Mouse (Mus musculus): Measurements from ENCODE around the gene Gga3.

Gene Gga3

GRCm38 (mm10) chr11:115626824-115627616, 23.2 kb upstream of the Gga3 start:
- ChIA-PET POLR2A (interaction anchor here in 3 of 4 experiments (0.6 to 14.9 kb wide), 27 partner anchors 8 to 398 kb away, joined by 3 to 307 read pairs (median 5); partner anchors contain the start of genes Jpt1 (in 2 of the 3), Mif4gd (in 2 of the 3), Sumo2 (in 2 of the 3) and Caskin2 (in 1 of the 3)), CTCF (interaction anchor here in 3 of 4 experiments (0.6 to 8.7 kb wide), 7 partner anchors 13 to 363 kb away, joined by 4 to 93 read pairs (median 5); partner anchors contain the start of gene Mif4gd (in 3 of the 3))

- ChIA-PET CTCF (interaction anchor here in 1 of 4 experiments (0.8 kb wide), 1 partner anchor 13 kb away, joined by 4 read pairs; the partner anchor contains the start of gene Mif4gd), POLR2A (interaction anchor here in 3 of 4 experiments (0.6 to 14.9 kb wide), 3 partner anchors 12 to 18 kb away, joined by 3 to 307 read pairs (median 108); partner anchors contain the start of gene Mif4gd (in 2 of the 3))
Observed at GRCm38 (mm10) chr11:115625877-115626276, 22.0 kb upstream of the Gga3 start.

- CTCF ChIA-PET: interaction anchor here (0.5 to 2.5 kb wide), 18 partner anchors 8 to 270 kb away, joined by 3 to 16 read pairs (median 3); partner anchors contain the start of genes Mif4gd (in 3 of the 4) and Grb2 (in 1 of the 4)
- POLR2A ChIA-PET: interaction anchor here in 2 of 4 experiments (1.0 to 14.9 kb wide), 7 partner anchors 10 to 87 kb away, joined by 3 to 307 read pairs (median 3); partner anchors contain the start of genes Mif4gd (in 2 of the 2), Nup85 (in 1 of the 2) and Sumo2 (in 1 of the 2)
Observed at GRCm38 (mm10) chr11:115623487-115624070, 19.7 kb upstream of the Gga3 start.

GRCm38 (mm10) chr11:115619949-115620348, 16.1 kb upstream of the Gga3 start:
- ChIA-PET POLR2A (interaction anchor here in 3 of 4 experiments (0.5 to 17.9 kb wide), 12 partner anchors 8 to 224 kb away, joined by 3 to 335 read pairs (median 5); partner anchors contain the start of genes Grb2 (in 1 of the 3), Mif4gd (in 1 of the 3) and Slc25a19 (in 1 of the 3)), CTCF (interaction anchor here in 3 of 4 experiments (0.5 to 1.9 kb wide), 4 partner anchors 7 to 16 kb away, joined by 5 to 9 read pairs (median 6); partner anchors contain the start of gene Mif4gd (in 1 of the 3))

- ChIA-PET POLR2A (interaction anchor here in 2 of 4 experiments (1.2 to 17.9 kb wide), 12 partner anchors 8 to 105 kb away, joined by 3 to 335 read pairs (median 4); partner anchors contain the start of genes Slc25a19 (in 2 of the 2) and Jpt1 (in 1 of the 2)), CTCF (interaction anchor here in 2 of 4 experiments (1.1 to 2.0 kb wide), 3 partner anchors 13 to 20 kb away, joined by 3 to 8 read pairs (median 5); no protein-coding TSS in a partner anchor)
Observed at GRCm38 (mm10) chr11:115618732-115619516, 15.1 kb upstream of the Gga3 start.

GRCm38 (mm10) chr11:115618001-115618400, 14.2 kb upstream of the Gga3 start:
- POLR2A ChIA-PET: interaction anchor here in 3 of 4 experiments (0.5 to 17.9 kb wide), 16 partner anchors 9 to 215 kb away, joined by 3 to 335 read pairs (median 4); partner anchors contain the start of genes Slc25a19 (in 2 of the 3) and Jpt1 (in 1 of the 3)
- CTCF ChIA-PET: interaction anchor here in 3 of 4 experiments (0.5 to 2.0 kb wide), 8 partner anchors 10 to 402 kb away, joined by 3 to 8 read pairs (median 3); partner anchors contain the start of gene Slc25a19 (in 1 of the 3)

GRCm38 (mm10) chr11:115616893-115617292, 13.0 kb upstream of the Gga3 start:
- CTCF ChIA-PET: interaction anchor here in 2 of 4 experiments (0.6 to 2.0 kb wide), 8 partner anchors 15 to 464 kb away, joined by 3 to 12 read pairs (median 4); partner anchors contain the start of genes Grb2 (in 1 of the 2) and Sumo2 (in 1 of the 2)
- POLR2A ChIA-PET: interaction anchor here in 2 of 4 experiments (0.6 to 17.9 kb wide), 21 partner anchors 8 to 408 kb away, joined by 3 to 335 read pairs (median 5); partner anchors contain the start of genes Jpt1 (in 2 of the 2), Slc25a19 (in 2 of the 2) and Grb2 (in 1 of the 2)

- ChIA-PET POLR2A (interaction anchor here in 2 of 4 experiments (0.6 to 17.9 kb wide), 17 partner anchors 11 to 408 kb away, joined by 3 to 335 read pairs (median 23); partner anchors contain the start of genes Jpt1 (in 2 of the 2), Slc25a19 (in 2 of the 2), Gga3 (in 1 of the 2) and Grb2 (in 1 of the 2)), CTCF (interaction anchor here in 2 of 4 experiments (0.6 to 1.7 kb wide), 7 partner anchors 15 to 463 kb away, joined by 3 to 12 read pairs (median 5); partner anchors contain the start of gene Sumo2 (in 1 of the 2))
Observed at GRCm38 (mm10) chr11:115616371-115616770, 12.5 kb upstream of the Gga3 start.

GRCm38 (mm10) chr11:115615875-115616274, 12.0 kb upstream of the Gga3 start:
- ChIA-PET CTCF (interaction anchor here in 2 of 4 experiments (0.7 to 3.5 kb wide), 8 partner anchors 8 to 226 kb away, joined by 3 to 21 read pairs (median 4); partner anchors contain the start of genes Slc25a19 (in 1 of the 2) and Sumo2 (in 1 of the 2)), POLR2A (interaction anchor here in 3 of 4 experiments (0.6 to 17.9 kb wide), 47 partner anchors 10 to 1084 kb away, joined by 3 to 335 read pairs (median 6); partner anchors contain the start of genes Nup85 (in 3 of the 3), Slc25a19 (in 3 of the 3), Gga3 (in 2 of the 3) and Grb2 (in 2 of the 3))

GRCm38 (mm10) chr11:115615108-115615825, 11.4 kb upstream of the Gga3 start:
- CTCF ChIA-PET: interaction anchor here in 3 of 4 experiments (0.5 to 3.5 kb wide), 13 partner anchors 8 to 705 kb away, joined by 3 to 21 read pairs (median 3); partner anchors contain the start of genes Armc7 (in 1 of the 3), Caskin2 (in 1 of the 3), Slc25a19 (in 1 of the 3) and Sumo2 (in 1 of the 3)
- POLR2A ChIA-PET: interaction anchor here (0.5 to 17.9 kb wide), 69 partner anchors 10 to 1084 kb away, joined by 3 to 335 read pairs (median 4); partner anchors contain the start of genes Nup85 (in 3 of the 4), Slc25a19 (in 3 of the 4), Caskin2 (in 2 of the 4) and Gga3 (in 2 of the 4)

GRCm38 (mm10) chr11:115614346-115615107, 10.7 kb upstream of the Gga3 start:
- ChIA-PET POLR2A (interaction anchor here (0.5 to 17.9 kb wide), 75 partner anchors 9 to 416 kb away, joined by 3 to 335 read pairs (median 4); partner anchors contain the start of genes Grb2 (in 3 of the 4), Nup85 (in 3 of the 4), Slc25a19 (in 3 of the 4) and Gga3 (in 2 of the 4)), CTCF (interaction anchor here (0.5 to 3.5 kb wide), 16 partner anchors 9 to 704 kb away, joined by 3 to 38 read pairs (median 4); partner anchors contain the start of genes Caskin2 (in 2 of the 4), Armc7 (in 1 of the 4), Slc25a19 (in 1 of the 4) and Tsen54 (in 1 of the 4))

- POLR2A ChIA-PET: interaction anchor here (0.5 to 17.9 kb wide), 118 partner anchors 8 to 1480 kb away, joined by 3 to 335 read pairs (median 4); partner anchors contain the start of genes Grb2 (in 3 of the 4), Slc25a19 (in 3 of the 4), Cdr2l (in 2 of the 4) and Gga3 (in 2 of the 4)
- CTCF ChIA-PET: interaction anchor here (0.6 to 3.5 kb wide), 64 partner anchors 8 to 1391 kb away, joined by 3 to 38 read pairs (median 4); partner anchors contain the start of genes Slc25a19 (in 3 of the 4), Caskin2 (in 2 of the 4), Grb2 (in 2 of the 4) and Nt5c (in 2 of the 4)
Observed at GRCm38 (mm10) chr11:115613138-115613945, 9.5 kb upstream of the Gga3 start.

All from embryonic stem cell, embryonic (primary cell).